Mouse (Mus musculus) urinary bladder, postnatal 4 days (tissue): Measurements from ENCODE around the gene Hdac10.

Experiments
- DNase-seq, 2 experiments: peaks; one replicate each; pipeline ENCODE4 v3.0.0; 2021 to 2022; ENCODE audit warnings: low spot score in 2 of 2

Hdac10 gene

GRCm38 (mm10) chr15:89124312-89124711 lies 4.2 kb downstream of the Hdac10 start:
- no peak for DNase-seq

GRCm38 (mm10) chr15:89123595-89123994 lies 4.9 kb downstream of the Hdac10 start:
- no peak for DNase-seq

GRCm38 (mm10) chr15:89122649-89123366 lies 5.7 kb downstream of the Hdac10 start, which contains the start of gene Tubgcp6:
Gene Tubgcp6, minus strand, starts transcription at chr15:89123112.
- DNase-seq: peak; percentile 88 to 95

- no peak for DNase-seq
These were observed 10.5 kb downstream of the Hdac10 start for GRCm38 (mm10) chr15:89118007-89118406.

GRCm38 (mm10) chr15:89110147-89110546 lies 18.4 kb downstream of the Hdac10 start:
- DNase-seq: no peak

GRCm38 (mm10) chr15:89106976-89107375 lies 21.5 kb downstream of the Hdac10 start:
- DNase-seq: no peak

- no peak for DNase-seq
These were observed 22.4 kb downstream of the Hdac10 start for GRCm38 (mm10) chr15:89106073-89106472.

GRCm38 (mm10) chr15:89104425-89104824 lies 24.1 kb downstream of the Hdac10 start:
- no peak for DNase-seq

GRCm38 (mm10) chr15:89103921-89104320 lies 24.6 kb downstream of the Hdac10 start:
- no peak for DNase-seq

GRCm38 (mm10) chr15:89102646-89103045 lies 25.9 kb downstream of the Hdac10 start:
- no peak for DNase-seq

GRCm38 (mm10) chr15:89100823-89101222 lies 27.7 kb downstream of the Hdac10 start:
- DNase-seq: no peak

- no peak for DNase-seq
These were observed 29.9 kb downstream of the Hdac10 start for GRCm38 (mm10) chr15:89098616-89099015.

GRCm38 (mm10) chr15:89097450-89097849 lies 31.1 kb downstream of the Hdac10 start:
- DNase-seq: no peak

- no peak for DNase-seq
These were observed 36.3 kb downstream of the Hdac10 start for GRCm38 (mm10) chr15:89092181-89092580.

- no peak for DNase-seq
These were observed 37.8 kb downstream of the Hdac10 start for GRCm38 (mm10) chr15:89090662-89091061.

GRCm38 (mm10) chr15:89089248-89090051 lies 39.0 kb downstream of the Hdac10 start:
- peak in 1 of 2 experiments; percentile 50 for DNase-seq

GRCm38 (mm10) chr15:89088607-89089247 lies 39.8 kb downstream of the Hdac10 start, which contains the start of gene Selenoo:
Gene Selenoo, plus strand, starts transcription at chr15:89089084.
- DNase-seq: peak; percentile 87 to 92

- no peak for DNase-seq
These were observed 43.7 kb downstream of the Hdac10 start for GRCm38 (mm10) chr15:89084826-89085225.

- DNase-seq: no peak
These were observed 44.6 kb downstream of the Hdac10 start for GRCm38 (mm10) chr15:89083906-89084305.

- no peak for DNase-seq
These were observed 50.2 kb downstream of the Hdac10 start for GRCm38 (mm10) chr15:89078208-89078836.

- peak in 1 of 2 experiments; percentile 38 for DNase-seq
These were observed 52.3 kb downstream of the Hdac10 start for GRCm38 (mm10) chr15:89076156-89076731.
